Mouse (Mus musculus) left cerebral cortex, adult 8-10 months (tissue): ENCODE data around the gene Klk7. TPM values are rescaled to one million over a fixed set of nuclear protein-coding genes. Genes with fewer than 3 reads are reported as not detected.

ENCODE experiments used
- DNase-seq, 2 experiments: peaks; one replicate each; pipeline ENCODE4 v3.0.0; 2022; ENCODE audit warnings: low spot score in 2 of 2
- total RNA-seq, 4 experiments: library from RNA; stranded (reverse); gene quantifications; 2 replicates each; pipeline ENCODE4 v1.2.4; 2022

The Klk7 gene
- not detected for total RNA-seq

GRCm38 (mm10) chr7:43810994-43811393 is at the start of gene Klk7:
Gene Klk7, plus strand, starts transcription at chr7:43811294.
- DNase-seq, result no peak

- DNase-seq, result no peak
Measured at GRCm38 (mm10) chr7:43766484-43766883, 44.6 kb upstream of the Klk7 start.

GRCm38 (mm10) chr7:43768597-43768996 is 42.5 kb upstream of the Klk7 start, which contains the start of gene Klk12:
Gene Klk12, plus strand, starts transcription at chr7:43768897.
- DNase-seq, result no peak

DNA sequence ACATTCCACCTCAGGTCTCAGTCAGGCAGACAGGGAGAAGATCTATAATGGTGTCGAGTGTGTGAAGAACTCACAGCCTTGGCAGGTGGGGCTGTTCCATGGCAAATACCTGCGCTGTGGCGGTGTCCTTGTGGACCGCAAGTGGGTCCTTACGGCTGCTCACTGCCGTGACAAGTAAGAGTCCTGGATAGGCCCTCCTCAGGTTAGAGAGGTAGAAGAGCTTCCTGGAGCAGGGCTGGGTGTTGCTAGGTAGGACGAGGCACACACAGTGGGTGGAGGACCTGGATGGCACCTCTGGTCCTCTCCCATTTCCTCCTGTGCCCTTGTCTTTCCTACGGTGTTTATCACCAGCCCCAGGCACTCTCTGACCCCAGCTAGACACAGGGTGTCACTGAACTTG is 41.5 kb upstream of the Klk7 start:
- no peak for DNase-seq

DNA sequence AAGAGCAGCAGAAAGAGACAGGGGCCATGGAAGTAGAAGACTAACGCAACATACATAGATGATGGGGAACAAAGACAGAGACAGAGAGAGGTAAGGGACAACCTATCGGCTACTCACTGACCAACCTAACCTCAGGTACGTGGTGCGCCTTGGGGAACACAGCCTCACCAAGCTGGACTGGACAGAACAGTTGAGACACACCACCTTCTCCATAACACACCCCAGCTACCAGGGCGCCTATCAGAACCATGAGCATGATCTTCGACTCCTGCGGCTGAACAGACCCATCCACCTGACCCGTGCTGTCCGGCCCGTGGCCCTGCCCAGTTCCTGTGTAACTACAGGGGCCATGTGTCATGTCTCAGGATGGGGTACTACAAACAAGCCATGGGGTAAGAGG is 40.4 kb upstream of the Klk7 start:
- DNase-seq, result no peak

- no peak for DNase-seq
Measured at GRCm38 (mm10) chr7:43771916-43772315, 39.2 kb upstream of the Klk7 start.

- no peak for DNase-seq
Measured at GRCm38 (mm10) chr7:43772901-43773300, 38.2 kb upstream of the Klk7 start.

GRCm38 (mm10) chr7:43774364-43774763 is 36.7 kb upstream of the Klk7 start, which contains the start of gene Klk11:
Gene Klk11, plus strand, starts transcription at chr7:43774604.
- no peak for DNase-seq

- no peak for DNase-seq
Measured at GRCm38 (mm10) chr7:43774802-43775201, 36.3 kb upstream of the Klk7 start.

DNA sequence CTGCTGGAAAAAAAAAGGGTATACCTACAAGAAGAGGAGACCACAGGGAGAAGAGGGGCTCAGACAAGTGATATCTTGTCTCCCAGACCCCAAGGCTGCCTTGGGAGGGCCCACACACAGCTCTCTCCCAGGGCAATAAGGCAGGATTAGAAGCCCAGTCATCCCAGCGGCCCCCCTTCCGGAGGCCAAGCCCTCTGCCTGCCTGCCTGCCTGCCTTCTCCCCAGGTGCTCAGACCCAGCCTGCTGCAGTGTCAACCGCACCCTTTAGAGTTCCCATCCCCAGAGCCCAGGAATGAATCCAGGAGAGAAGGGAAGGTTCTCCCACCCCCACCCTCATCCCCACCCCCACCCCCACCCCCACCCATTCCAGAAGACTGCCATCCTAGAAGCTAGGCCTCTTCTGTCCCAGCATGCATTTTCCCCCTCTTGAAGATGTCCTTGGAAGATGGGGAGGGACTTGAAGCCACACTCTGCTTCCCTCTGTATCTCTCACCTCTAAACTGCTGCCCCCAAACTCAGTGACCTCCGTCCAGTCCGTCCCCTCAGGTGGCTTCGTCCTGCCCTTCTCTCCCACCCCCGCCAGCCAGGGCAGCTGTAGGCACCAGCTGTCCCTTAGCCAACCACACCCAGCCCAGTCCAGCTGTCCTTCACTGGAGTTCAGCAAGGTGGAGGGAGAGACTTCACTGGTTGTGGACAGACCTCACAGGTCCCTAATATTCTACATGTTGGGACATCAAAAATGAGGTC is 35.6 kb upstream of the Klk7 start:
- no peak for DNase-seq

DNA sequence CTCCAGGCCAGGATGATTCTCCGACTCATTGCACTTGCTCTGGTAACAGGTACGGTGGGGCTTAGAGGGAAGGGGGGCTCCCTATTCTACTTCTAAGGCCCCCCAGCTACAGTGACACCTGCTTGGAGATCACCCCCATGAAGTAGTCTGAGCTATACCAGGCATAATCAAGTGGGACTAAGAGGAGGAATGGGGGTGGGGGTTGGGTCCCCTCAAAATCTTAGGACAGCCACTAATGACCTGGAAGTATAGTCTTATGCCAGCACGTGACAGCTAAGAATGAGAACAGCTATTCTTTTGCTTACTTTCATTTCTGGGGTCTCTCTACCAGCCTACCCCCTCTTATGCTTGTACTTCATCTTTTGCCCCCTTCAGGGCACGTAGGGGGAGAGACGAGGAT is 34.6 kb upstream of the Klk7 start:
- DNase-seq, result no peak

GRCm38 (mm10) chr7:43777423-43777822 is 33.7 kb upstream of the Klk7 start:
- no peak for DNase-seq

GRCm38 (mm10) chr7:43778176-43778970 is 32.7 kb upstream of the Klk7 start:
- no peak for DNase-seq

DNA sequence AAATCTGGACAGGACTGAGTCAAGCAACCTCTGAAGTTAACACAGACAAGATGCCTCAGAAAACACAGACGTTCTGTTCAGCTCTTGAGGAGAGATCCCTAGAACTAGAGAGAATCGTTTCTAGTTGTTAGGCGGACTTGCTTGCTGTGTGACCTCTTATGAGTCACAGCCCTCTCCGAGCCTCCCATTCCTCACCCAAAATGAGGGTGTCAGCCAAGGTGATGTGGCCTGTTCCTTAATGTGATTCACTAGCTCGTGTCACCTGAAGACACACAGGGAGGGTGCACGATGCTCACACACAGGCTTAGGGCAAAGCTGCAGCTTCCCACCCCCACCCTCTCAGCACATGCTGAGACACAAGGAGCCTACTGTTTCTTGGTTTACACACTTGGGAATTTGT is 30.9 kb upstream of the Klk7 start:
- DNase-seq, result no peak

DNA sequence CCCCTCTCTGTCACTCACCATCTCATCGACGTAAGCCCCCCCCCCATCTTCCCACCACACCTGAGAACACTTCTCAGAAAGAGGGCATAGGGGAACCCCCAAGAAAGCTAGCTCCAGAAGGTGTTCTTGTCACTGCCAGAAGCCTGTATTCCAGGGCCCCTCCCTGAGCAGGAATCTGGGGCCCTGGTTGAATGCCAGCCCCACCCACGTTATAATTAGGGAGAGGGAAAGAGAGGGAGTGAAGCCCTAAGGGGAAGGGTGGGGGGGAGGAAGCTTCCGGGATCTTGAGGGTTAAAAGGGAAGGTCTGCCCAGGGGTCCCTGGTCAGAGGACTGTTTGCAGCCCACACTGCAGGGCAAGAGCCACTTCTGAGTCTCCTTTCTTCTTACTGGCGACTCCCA is 30.3 kb upstream of the Klk7 start, which contains the start of gene Klk10:
Gene Klk10, plus strand, starts transcription at position 290 of the 400 bp plus-strand sequence.
- no peak for DNase-seq

DNA sequence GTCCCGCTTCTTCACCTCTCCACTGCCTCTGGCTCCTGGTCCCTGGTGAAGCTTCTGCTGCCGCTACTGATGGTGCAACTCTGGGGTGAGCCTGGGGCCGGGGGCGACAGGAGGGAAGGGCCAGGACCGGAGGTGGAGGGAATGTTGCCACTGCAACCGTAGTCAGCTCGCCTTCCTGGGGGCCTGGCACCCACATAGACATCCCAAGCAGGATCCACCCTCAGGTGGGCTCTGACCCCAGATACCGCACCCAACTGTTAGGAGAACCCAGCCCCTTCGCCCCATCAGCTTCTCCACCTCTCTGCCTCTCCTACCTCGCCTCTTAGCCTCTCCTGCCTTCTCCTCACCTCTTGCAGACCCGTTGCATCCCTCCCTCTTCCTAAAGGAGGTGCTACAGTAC is 29.6 kb upstream of the Klk7 start:
- DNase-seq, result no peak

- DNase-seq, result peak in 1 of 2 experiments; percentile 50
Measured at GRCm38 (mm10) chr7:43782275-43783265, 28.5 kb upstream of the Klk7 start.

DNA sequence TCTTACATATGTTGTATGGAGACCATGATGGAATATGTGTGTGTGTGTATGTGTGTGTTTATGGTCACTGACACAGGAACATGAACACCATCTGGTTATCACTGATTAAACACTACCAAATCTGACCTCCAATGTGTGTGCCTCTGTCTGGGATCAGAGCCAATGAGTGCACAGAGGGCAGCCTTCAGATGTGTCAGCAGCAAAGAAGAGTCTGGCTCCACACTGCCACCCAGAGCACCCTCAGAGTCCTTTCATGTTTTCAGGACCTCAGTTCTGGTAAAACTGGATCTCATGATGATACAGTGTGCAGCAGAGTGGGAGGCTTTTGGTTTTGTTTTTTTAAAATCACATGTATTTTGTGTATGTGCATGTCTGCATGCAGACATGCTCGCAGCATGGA is 25.8 kb upstream of the Klk7 start:
- no peak for DNase-seq

DNA sequence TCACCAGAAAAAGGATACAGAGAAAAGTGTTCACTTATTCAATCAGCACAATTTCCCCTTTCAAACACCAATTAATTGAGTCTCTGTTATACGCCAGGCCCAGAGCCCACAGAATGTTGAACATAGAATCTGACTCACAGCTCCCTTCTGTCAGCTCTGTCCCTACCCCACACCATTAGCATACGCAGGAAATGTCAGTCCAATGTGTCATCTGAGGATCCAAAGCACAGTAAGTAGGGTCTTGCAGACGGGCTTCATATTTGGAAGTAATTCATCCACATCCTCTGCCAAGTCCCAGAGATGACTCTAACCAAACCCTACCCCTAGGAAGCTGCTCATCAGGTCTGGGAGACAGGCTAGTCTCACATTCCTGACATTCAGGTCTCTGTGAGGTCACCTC is 23.0 kb upstream of the Klk7 start:
- no peak for DNase-seq

GRCm38 (mm10) chr7:43789295-43789694 is 21.8 kb upstream of the Klk7 start:
- DNase-seq, result no peak

GRCm38 (mm10) chr7:43791591-43791990 is 19.5 kb upstream of the Klk7 start, which contains the start of gene Klk9:
Gene Klk9, plus strand, starts transcription at chr7:43791891.
- DNase-seq, result no peak
